Mouse (Mus musculus) stomach, adult 2 months (tissue): ENCODE data around the gene Bcl2l11. TPM values are rescaled to one million over a fixed set of nuclear protein-coding genes. Genes with fewer than 3 reads are reported as not detected.

Experiments used
- polyA plus RNA-seq: library from polyadenylated mRNA; depleted of rRNA; stranded (reverse); fragments of >200 nt; gene quantifications from 2 replicates; pipeline ENCODE4 v1.2.3, GENCODE M21; 2012; rRNA removed

The Bcl2l11 gene
- 2.9 and 3.4 TPM in 2 replicates for polyA plus RNA-seq

DNA sequence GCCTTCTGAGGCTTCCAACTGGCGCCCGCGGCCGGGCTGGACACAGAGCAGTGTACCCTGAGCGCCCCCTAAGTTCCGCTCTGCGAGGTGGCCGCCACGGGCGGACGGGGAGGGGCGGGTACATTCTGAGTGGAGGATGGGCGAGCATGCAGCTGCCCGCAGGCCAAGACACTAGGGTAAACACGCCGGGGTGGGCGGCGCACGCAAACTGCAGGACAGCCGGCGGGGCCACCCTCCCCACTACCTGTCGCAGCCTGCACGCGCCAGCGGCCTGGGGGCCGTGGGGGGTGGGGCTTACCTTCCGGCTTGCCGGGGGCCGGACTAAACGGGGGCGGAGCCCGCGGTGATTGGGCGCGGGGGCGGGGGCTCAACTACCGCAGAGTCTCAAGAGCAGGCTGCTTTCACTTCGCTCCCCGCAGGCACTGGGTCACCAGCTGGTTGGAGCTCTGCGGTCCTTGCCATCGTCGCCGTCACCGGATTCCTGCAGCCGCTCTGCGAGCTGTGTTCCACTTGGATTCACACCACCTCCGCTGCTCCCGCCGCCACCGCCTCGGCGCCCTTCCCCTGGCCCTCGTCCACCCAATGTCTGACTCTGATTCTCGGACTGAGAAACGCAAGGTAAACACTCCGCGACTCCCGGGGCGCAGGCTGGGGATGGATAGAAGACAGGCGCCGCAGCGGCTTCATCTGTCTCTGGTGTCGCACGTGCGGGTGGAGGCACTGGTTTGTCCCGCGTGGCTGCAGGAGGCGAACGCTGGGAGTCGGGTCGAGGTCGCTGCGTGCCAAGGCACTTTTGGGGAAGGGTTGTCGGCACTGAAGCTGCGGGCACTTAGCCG, at the start of gene Bcl2l11:
Bcl2l11 (plus strand) TSS at position 404 of the 836 bp plus-strand sequence.

